Comparison of ENCODE assay signal across 8 mouse cellular contexts in the genomic region with DNA sequence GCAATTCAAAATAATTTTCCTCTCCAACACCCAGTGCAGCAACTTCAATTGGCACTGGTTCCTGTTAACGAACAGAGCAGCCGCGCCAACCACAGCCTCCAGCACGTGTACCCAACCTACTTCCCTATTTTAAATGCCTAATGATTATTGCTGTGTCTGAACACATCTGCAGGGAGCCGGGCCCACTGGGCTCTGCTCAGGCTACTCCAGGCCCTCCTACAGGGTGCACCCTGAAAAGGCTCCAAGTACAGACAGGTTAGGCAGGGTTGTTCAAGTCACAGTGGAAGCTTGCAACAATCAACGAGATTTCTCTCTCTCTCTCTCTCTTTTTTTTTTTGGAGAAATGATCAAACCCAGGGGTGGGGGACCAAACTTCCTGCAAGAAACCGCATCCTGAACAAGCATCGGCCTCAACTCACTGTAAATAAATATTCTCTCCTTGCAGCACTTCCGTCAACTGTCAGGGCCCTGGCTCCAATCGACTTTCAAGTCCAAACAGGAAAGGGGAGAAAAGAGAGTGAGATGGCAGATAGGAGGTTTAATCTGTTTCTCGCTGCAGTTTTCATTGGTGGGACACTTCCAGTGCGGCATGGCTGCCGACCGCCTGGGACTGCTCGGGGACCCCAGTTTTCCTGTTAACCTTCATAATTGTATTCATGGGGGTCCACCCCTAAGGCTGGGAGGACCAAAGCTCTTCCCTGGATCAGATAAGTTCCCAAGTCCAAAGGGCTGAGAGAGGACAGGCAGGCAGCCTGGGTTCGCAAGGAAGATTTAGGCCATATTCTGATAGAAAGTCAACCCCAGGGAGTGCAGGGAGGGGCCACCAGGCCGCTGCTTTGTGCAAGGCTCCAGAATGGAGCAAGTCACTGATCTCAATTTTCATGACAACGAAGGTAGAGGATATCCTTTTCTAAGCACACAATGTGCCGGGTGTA.
DNase-seq lines count a peak whose midpoint lies in the region; ATAC-seq and TF ChIP-seq lines count a peak whose summit lies in the region.

No protein-coding gene starts in this region.

- TF ChIP-seq POLR2A in cerebellum, adult 2 months (IDR thresholded peaks at IDR 0.05; ENCODE audit: borderline replicate concordance, insufficient read depth, low read length): no peak

- H3K9ac ChIP-seq in limb, embryonic 15.5 days: no peak overlapping the region
- H3K9ac ChIP-seq in neural tube, embryonic 15.5 days (replicated peaks): no peak overlapping the region

- H3K4me3 ChIP-seq in limb, embryonic 15.5 days: no peak overlapping the region
- no peak overlapping the region for H3K4me3 ChIP-seq in neural tube, embryonic 15.5 days (replicated peaks)
- H3K4me3 ChIP-seq in cerebellum, adult 2 months (replicated peaks; ENCODE audit: insufficient read depth, low read depth, low read length): no peak overlapping the region

- 63% methylated on average over 19 of the region's 19 CpGs for WGBS in limb, embryonic 15.5 days
- WGBS in neural tube, embryonic 15.5 days: 77% methylated on average over 19 of the region's 19 CpGs
- WGBS in cerebellum, adult 2 months: 87% methylated on average over 19 of the region's 19 CpGs

- peaks cover 12% of the 10 kb centered on the region for H3K4me1 ChIP-seq in limb, embryonic 15.5 days
- no peaks in the 10 kb centered on the region for H3K4me1 ChIP-seq in neural tube, embryonic 15.5 days
- H3K4me1 ChIP-seq in cerebellum, adult 2 months (ENCODE audit: control insufficient read depth, insufficient read depth, low read length): no peaks in the 10 kb centered on the region; the same call in 1 of the 2 replicates

- no peaks in the 10 kb centered on the region for H3K27me3 ChIP-seq in limb, embryonic 15.5 days
- H3K27me3 ChIP-seq in neural tube, embryonic 15.5 days (replicated peaks): no peaks in the 10 kb centered on the region
- H3K27me3 ChIP-seq in cerebellum, adult 2 months (ENCODE audit: control insufficient read depth, insufficient read depth, low read length): no peaks in the 10 kb centered on the region

- ATAC-seq in granulocyte monocyte progenitor cell, adult 5-6 weeks (replicated peaks; ENCODE audit: poor library complexity, severe bottlenecking): peak; percentile 75
- ATAC-seq in limb, embryonic 15.5 days (ENCODE audit: insufficient number of reproducible peaks, low FRiP score, low TSS enrichment, low read depth): no peak
- ATAC-seq in neural tube, embryonic 15.5 days (ENCODE audit: low FRiP score): no peak

- H3K9me3 ChIP-seq in limb, embryonic 15.5 days: no peaks in the 10 kb centered on the region
- no peaks in the 10 kb centered on the region for H3K9me3 ChIP-seq in neural tube, embryonic 15.5 days (replicated peaks)

- no peak for TF ChIP-seq CTCF in cerebellum, adult 2 months (IDR thresholded peaks at IDR 0.05; ENCODE audit: borderline replicate concordance, insufficient read depth, low read depth, low read length)

- peak; percentile 53 for DNase-seq in urinary bladder, postnatal 14 days (ENCODE audit: low spot score)
- DNase-seq in urinary bladder, adult 2 months (ENCODE audit: low spot score): no peak
- DNase-seq in c-Kit-positive CD71-positive TER-119-positive erythroid progenitor cells, embryonic 14.5 days (ENCODE audit: low spot score): no peak
- no peak for DNase-seq in ovary, postnatal 36 days (ENCODE audit: low spot score)
- DNase-seq in cerebellum, adult 2 months: no peak

- no peaks in the 10 kb centered on the region for H3K36me3 ChIP-seq in limb, embryonic 15.5 days
- no peaks in the 10 kb centered on the region for H3K36me3 ChIP-seq in neural tube, embryonic 15.5 days

- peak overlapping the region; percentile 74 for H3K27ac ChIP-seq in limb, embryonic 15.5 days
- H3K27ac ChIP-seq in neural tube, embryonic 15.5 days (replicated peaks): 0 out of 2 replicates have a peak overlapping the region, but pooled peaks have one; percentile 6
- H3K27ac ChIP-seq in cerebellum, adult 2 months (ENCODE audit: insufficient read depth, low read length): no peak overlapping the region

- no peak overlapping the region for H3K4me2 ChIP-seq in limb, embryonic 15.5 days
- no peak overlapping the region for H3K4me2 ChIP-seq in neural tube, embryonic 15.5 days
